Mouse (Mus musculus) layer of hippocampus, adult 9-11 months (tissue): ENCODE results near the gene Gpc3.
A peak's percentile ranks its signal among the peaks of the same experiment; 100 is the strongest.

Source experiments
- DNase-seq: peaks from one replicate; pipeline ENCODE4 v3.0.0; 2022

The Gpc3 gene

DNA sequence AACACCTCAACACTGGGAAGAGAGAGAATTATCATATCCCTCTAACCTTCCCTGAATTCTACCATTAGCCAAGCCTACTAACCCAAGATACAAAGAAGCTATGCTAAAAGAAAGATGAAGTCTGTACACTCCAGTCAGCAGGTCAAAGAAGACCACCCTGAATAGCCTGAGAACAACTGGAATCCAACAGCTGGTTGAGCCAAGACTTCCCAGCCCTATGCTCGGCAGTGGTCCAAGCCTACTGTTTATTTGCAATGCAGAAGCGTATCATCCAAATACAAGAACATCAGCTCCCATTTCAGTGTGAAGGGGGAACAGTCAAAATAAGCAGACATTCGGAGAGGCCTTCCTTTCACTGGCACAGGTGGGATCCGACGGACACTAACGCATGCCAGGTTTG is 56.3 kb downstream of the Gpc3 start:
- DNase-seq: no peak

DNA sequence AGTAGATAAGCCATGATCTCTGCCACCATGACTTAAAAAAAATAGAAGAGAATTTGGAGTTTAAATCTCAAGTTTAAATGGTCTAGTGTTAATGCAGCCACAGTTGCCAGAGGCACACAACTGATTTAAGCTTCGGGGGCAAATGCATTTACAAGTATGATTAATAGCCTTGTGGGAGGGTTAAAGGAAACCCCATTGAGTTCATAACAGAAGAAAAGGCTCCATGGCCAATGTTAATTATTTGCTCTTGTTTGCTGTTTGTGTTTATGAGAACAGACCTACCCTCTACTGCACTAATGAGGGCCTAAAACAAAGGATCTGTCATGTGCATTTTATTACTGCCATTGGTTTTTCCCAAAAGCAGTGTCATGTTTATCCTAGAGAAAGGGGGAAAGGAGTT is 62.5 kb downstream of the Gpc3 start:
- DNase-seq: no peak

DNA sequence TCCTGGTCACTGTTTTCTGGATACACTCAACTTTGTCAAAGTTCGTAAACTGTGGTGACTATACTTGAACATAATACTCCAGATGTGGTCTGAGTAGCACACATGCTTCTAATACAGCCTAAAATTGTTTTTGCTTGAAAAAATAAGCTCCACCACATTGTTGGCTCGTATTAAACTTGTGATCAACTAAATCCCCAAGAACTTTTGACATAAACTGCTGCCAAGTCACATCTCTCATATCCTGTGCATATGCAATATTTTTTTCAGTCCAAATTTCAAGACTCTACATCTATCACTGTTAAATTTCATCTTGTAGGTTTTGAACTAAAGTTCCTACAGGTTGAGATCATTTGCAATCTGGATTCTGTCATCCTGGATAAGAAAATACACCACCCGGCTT is 69.1 kb downstream of the Gpc3 start:
- DNase-seq: no peak

DNA sequence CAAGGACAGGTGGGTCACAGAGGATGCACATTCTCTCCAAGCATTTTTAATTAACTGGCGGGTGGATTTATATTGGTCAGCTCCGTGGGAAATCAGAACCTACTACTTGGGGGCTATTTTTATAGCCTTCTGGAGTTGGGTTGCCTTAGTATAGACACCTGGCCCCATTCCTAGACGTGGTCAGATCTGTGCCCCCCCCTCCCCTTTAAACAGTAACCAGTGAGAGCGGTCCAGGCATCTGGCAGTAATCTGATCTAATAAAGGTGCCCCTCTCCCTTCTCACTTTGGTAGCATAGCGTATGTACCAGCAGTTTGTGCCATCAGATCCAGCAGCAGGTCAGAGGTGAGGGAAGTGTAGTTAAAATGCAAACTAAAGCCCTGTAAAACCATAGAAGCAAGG is 76.5 kb downstream of the Gpc3 start:
- DNase-seq: no peak

DNA sequence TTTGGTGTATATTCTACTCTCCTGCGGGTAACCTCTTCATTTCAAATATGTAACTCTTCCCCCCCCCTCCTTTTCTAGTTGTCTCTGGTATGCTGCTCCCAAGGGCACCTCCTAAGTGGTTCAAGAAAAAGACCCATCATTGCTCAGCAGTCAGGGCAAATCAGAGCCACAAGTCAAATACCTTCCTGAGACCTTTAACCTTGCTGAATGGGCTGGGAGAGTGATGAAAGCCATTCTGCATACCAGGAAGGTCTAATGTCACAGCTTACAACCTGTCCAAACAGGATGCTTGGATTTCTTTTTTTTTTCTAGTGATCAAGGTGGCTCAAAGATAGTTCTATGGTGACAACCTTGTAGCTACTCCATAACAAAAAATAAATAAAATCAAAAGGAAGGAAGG is 80.0 kb downstream of the Gpc3 start:
- no peak for DNase-seq

DNA sequence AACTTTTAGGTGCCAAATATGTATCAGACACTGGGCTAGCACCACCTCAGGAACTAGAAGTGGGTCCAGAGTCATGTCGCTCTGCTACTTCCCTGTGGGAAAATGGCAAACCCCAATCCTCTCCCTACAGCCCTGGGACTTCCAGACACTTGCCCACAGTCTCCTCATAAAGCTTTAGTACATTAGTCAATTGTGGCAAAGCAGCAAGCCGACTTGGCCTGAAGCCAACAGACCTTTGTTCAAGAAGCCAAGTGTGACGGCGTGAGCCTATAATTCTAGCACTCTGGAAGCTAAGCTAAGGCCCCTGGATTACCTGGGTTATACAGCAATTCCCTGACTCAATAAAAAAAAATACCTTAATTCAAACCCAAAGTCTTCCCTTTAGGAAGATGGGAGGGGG is 80.7 kb downstream of the Gpc3 start:
- DNase-seq: no peak

DNA sequence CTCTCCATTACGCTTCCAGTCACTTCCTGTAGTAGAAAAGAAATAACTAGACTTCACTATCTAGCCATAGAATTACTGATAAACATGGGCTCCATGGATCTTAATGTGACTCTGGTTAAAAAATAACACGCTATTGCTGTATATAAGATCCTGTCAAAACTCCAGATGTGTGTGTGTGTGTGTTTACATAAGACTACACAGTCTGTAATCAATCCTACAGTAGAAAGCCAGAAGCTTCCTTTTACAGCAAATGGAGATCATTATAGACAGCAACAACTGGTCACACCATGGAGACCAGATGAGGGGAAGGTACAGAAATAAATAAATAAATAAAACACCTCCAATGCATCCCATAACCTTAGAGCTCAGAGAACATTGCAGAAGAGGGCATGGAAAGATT is 81.6 kb downstream of the Gpc3 start:
- no peak for DNase-seq

DNA sequence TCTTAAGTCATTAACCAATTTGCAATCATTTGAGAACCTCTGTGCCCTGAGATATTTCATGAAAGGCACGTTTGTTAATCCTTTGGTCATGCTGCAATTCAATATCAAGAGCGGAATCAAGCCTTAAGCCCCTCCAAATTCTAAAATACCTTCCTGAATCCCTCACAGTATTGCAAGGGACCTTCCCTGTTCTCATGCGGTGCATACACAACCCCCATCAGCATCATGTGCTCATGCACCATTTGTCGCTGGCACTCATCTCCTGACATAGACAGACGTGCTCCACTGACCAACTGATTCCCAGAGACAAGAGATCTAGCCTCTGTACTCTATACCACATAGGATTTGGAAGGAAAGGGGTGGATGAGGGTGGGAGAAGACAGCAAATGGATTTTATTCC is 87.7 kb downstream of the Gpc3 start:
- DNase-seq: no peak

DNA sequence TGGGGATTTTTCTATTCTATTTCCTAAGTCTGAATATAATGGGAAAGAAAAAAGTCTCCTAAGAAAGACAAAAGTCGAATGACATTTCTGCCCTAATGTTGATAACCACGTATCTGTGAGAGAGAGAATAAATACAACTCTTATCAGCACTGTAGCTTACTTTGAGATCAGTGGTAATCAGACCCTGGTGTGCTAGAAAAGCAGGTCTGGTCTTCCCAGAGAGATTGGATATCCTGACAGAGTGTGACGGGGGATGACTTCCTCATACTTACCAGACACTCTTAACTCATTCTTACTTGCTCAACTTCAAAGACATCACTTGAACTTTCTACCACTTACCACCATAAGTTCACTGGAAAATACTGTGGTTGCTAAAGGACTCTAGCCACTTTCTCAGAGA is 88.6 kb downstream of the Gpc3 start:
- no peak for DNase-seq

DNA sequence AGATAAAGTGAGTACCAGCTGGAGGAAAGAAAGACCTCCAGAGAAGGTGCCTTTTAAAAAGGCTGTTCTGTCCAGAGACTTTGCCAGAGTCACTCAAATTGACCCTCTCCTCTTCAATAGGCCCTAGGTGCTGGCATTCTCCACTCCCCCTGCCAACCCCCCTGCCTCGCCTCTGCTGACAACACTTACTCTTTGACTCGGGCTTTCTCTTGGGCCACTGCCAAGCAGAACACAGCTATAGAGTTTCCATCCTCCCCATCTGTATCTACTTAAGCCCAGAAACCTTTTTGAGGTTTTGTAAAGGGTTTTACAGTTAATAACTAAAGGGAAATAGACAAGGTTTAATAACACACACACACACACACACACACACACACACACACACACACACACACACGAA is 99.2 kb downstream of the Gpc3 start:
- no peak for DNase-seq

DNA sequence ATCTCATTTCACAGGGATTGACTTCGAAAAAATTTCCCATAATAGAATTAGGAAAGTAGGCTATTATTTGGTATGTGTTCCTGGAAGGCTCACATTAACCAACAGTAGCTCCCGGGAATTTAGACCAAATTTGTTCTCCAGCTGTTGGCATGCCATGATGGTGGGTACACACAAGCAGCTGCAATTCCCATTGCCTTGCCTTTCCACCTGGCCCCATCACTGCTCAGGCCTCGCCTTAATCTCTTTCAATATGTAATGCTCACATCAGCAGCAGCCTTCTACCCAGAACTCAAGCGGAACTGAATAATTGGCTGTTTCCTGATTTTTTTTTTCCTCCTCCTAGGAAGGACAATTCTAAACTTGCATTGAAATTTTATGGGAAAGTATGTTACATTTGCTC is 102.6 kb downstream of the Gpc3 start:
- no peak for DNase-seq

DNA sequence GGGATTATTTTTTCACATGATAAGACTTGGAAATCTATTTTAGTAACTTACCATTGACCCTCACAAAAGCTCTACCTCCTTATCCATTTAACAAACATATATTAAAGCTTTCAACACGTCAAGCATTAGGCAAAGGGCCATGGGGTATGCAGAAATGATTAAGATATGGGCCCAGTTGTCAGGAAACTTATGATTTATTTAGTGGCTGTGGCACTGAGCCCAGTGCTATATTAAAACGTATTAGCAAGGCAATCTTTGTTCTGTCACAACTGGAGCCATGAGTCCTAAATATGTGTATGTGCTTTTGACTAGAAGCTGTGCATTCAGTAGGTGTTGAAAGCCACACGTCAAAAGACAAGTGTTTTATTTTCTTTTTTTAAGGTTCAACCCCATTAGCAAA is 109.9 kb downstream of the Gpc3 start:
- no peak for DNase-seq

DNA sequence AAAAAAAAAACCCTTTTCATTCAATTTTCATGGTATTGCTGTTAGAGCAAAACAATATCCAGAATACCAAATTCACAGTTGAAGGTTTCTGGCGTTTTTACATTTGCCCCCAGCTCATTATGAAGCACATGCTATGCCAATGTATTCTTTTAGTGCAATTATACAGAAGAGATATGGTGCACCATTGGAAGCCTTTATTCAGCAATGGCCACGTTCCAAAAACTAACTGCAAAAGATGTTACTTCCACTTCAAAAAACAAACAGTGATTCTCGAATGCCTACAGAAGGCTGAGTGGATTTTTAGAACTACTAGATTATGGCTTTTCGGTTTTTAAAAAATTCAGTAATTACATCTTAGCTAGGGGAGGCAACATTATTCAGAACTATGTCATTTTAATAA is 124.3 kb downstream of the Gpc3 start:
- DNase-seq: no peak

DNA sequence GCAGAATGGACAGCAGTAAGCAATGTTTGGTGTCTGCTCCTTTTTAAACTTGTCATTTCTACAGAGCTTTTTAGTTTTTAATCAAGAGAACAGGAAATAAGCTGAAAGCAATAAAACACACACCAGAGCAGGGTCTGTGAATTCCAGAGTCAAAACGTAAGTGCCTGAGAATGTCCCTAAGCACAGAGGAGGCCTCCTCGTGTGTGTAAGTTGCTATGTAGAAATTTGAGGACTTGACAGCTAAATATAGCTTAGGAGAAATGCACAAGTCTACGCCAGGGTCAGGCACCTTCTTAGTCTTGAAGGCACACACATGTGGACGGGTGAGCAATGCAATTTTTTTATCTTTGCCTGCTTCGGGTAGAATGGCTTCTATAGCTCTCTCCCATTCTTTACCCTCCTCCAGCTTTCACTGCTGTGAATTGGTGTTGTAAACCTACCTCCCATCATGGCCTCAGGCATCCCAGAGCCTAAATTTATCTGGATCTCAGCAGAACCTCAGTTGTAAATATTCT is 158.6 kb downstream of the Gpc3 start:
- DNase-seq: no peak

DNA sequence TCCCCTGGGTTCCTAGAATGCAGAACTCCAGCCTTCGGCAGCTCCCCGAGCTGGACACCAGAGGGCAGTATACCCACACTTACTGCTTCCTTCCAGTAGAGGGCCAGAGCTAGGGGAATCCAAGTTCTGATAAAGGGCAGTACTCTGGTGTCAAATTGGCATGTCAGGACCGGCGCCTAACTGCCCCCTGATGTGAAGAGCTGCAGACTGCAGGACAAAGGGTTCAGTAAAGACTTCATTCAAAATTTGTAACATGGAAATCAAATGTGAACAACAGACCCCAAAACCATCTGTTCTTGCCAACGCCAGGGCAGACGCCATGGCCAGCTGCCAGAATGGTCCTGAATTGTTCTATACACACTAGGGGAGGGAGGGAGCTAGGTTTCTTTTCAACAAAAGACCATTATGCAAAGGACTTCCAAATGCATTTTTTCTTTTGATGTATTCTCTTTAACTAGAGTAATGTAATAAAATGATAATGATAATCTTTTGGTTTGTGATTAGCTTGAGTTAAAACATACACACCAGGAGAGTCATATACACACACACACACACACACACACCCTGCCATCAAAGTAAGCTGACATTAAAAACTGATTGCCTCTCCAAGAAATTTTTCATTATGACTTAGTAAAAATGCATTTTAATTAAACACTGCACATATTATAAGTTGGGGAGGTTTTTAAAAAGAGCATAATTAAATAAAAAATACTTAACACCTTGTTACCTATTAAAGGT is 160.1 kb downstream of the Gpc3 start:
- DNase-seq: peak; percentile 30

DNA sequence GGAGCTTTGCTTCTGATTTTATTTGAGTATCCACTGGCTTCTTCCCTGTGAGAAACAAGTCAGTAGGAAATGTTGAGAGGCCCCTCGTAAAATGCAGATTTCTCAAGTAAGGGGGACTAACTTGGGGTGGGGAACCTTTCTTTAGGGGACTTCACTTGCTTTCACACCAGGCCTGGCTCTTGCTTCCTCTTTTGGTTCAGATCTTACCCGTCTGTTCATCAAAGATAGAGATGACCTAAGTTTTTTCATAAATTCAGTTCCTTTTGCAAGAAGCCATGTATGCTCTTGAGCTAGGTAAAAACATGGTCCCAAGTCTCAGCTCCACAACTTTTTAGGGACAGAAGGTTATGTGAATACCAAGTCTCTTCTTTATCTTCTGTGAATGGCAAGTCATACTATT is 164.6 kb downstream of the Gpc3 start:
- DNase-seq: no peak

DNA sequence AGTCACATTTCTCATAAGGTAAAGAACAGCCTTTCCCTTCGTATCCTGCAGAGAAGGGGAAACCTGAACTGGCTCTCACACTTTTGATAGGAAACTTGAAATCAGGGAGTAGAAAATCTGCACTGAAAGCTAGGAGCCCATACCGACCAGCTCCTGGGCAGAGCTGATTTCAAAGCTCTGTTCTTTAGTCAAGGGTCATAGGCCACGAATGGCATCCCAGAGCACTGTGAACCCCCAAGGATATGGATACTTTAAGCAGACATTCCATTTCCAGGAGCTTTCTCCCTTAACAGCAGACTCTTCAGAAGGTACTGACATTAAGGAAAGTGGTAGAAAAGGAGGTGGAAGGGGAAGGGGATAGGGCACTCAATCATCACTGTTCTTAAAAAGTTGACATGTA is 165.3 kb downstream of the Gpc3 start:
- DNase-seq: no peak

DNA sequence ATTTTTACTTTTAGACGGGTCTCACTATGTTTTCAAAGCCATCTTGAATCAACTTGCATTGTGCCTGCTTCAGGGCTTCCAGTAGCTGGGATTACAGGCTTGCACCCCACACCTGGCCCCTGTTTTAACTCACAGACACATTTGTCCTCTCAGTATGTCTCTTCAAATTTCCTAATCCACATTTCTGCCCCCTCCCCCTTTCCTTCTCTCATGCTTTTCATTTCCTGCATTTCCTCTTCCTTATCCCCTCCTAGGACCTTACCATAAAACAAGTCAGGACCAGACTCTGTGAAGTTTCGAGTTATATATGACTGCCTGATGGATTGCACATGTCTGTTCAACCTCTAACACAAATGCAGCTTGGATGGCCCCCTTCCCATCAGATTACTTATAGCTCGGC is 167.2 kb downstream of the Gpc3 start:
- DNase-seq: no peak

DNA sequence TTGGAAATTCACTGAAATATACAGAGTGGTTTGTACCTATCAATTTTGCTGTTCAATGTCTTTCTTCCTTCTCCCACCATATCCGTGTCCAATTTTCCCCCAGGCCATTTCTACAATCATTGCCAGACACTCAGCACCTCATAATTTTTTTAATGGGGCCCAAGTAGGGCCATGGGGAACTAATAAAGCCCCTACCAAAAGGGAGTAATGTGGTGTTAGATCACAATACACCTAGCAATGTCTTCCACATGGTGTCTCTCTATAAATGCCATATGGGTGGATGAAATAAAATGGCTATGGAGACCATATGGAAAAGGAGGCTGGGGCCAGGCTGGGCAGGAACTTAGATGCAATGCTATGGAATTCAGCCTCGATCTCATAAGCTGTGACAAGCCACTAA is 168.8 kb downstream of the Gpc3 start:
- DNase-seq: no peak

DNA sequence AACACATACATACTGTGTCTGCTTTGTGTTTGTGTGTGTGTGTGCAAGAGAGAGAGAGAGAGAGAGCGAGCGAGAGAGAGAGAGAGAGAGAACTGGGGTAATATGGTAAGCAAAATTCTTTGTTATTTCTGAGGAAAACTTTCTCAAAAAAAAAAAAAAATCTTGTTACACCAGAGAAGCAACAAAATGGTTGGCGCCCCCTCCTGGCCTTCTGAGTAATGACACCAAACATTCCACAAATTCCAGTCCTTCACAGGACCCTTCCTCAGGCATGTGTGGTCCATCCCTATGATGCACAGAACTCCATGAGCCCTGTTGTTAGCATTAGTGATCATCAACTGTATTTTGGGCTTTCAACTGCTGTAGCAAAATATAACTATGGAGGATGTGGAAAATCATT is 172.0 kb downstream of the Gpc3 start:
- DNase-seq: no peak

DNA sequence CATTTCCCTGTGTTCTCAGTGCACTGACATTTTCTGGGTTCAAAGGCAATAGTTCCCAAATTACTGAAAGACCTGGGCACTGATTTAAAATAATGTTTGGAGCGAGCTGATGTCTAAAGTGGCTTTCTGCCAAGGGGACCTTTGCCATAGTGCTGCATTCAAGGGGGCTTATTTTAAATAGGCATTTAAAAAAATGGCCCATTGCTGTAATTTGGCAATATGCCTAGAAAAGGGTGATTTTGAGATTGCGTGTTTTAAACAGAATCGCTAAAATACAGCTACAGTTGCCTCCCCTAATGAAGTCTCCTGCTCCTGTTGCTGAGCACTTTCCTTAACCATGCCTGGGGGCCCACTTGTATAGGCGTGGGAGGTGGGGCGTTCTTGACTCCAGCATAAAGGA is 174.3 kb downstream of the Gpc3 start:
- DNase-seq: no peak

DNA sequence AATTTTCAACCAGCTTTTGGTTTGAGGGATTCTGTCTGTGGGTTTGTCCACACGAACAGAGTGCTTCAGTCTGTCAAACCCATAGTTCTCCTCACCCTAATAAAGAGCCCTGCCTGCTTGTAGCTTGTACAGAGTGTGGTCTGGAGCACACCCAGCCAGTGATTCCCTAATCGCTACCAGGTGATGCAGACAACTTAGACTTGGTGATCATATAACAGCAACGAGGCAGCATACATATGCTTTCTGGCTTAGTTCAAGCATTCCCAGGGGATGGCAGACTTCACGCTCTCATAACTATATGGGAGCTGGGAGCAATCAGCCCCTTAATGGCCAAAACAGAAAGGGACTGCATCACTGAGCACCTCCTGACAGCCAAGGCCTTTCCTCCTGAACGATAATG is 188.1 kb downstream of the Gpc3 start:
- DNase-seq: no peak

DNA sequence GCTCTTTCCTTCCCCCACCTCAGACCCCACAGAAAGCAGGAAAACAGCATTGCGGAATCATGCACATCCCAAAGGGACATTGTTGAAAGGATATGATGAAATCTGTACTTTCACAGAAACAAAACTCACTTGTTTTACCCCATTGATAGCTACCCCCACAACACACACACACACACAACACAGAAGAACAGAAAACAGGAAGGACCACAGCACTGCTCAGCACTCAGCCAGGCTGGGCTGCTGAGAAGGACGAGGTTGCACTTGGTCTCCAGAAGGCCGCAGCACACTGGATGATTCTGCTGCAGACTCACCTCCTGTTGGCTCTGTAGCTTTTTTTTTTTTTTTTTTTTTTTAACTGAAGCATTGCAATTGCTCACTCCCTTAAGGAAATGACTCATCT is 193.9 kb downstream of the Gpc3 start:
- DNase-seq: no peak

DNA sequence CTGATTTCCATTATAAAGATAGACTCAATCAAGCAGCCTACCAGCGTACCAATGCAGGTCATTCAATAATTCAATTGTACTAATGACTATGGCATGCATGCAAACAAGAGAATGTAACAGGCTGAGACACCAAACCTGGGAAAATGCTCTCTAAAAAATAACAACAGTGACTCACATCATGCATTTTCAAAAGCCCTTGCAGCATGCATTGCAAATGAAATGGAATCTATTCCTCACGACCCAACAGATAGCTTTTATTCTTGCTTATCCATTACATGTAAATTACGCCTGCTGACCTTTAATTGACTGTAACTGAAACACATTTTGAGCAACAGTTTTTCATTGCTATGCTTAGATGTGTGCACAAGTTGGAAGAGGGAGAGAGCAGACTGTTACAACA is 200.8 kb downstream of the Gpc3 start:
- no peak for DNase-seq

DNA sequence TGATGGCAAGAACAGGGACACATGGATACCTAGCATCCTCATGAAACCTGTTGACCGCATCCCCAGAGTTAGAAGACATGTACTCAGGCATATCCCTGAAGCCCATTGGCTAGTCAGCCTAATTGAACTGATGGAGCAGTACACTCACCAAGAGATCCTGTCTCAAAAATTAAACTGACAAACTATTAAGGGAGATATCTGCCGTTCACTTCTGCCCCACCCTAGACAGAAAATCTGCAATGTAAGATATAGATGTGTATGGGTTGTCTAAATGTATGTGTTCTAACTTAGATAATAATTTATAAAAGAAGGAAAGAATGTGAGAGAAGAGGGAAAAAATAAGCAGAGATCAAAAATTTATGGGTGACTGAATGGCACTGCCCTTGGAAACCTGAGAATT is 212.6 kb downstream of the Gpc3 start:
- DNase-seq: no peak

DNA sequence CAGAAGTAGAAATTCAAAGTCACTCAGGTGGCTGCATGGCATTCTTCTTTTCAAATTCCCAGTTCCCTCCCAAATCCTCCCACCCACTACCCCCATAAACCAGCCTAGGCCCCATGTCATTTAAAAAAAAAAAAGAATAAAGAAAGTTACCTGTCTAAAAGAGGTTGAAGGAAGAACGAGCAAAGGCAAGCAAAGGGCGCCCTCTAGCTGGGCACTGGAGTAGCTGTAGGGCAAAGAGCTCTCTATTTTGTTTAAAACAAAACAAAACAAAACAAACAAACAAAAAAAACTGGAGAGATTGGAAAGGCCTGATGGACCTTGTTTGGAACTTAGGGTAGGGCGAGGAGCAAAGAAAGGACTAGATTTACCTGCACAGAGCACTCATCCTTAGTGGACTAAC is 238.6 kb downstream of the Gpc3 start:
- no peak for DNase-seq
